Mouse (Mus musculus) lung, adult 2 months (tissue): Measurements from ENCODE around the gene Fam102a. TPM values are rescaled to one million over a fixed set of nuclear protein-coding genes. Genes with fewer than 3 reads are reported as not detected.

Experiments
- DNase-seq: peaks from one replicate; pipeline ENCODE4 v3.0.0; 2022
- H3K4me1 ChIP-seq: fragments of 200-500 bp; 2 replicates; pipeline ENCODE4 v1.6.1; 2011; ENCODE audit warnings: low read length; ENCODE audit not compliant: control insufficient read depth, insufficient read depth
- H3K4me3 ChIP-seq: fragments of 200-500 bp; replicated peaks from 2 replicates; pipeline ENCODE3; 2011; ENCODE audit warnings: low read depth, mild to moderate bottlenecking, control low read depth, low read length; ENCODE audit errors: extremely low read depth
- CTCF ChIP-seq: fragments of 200-500 bp; IDR thresholded peaks from 2 replicates; pipeline ENCODE4 v1.5.1; 2011; ENCODE audit warnings: mild to moderate bottlenecking, low read length, control low read depth; ENCODE audit not compliant: insufficient read depth
- POLR2A ChIP-seq: fragments of 200-500 bp; IDR thresholded peaks from 2 replicates; pipeline ENCODE4 v1.6.1; 2011; ENCODE audit warnings: low read depth, mild to moderate bottlenecking, control low read depth, low read length, borderline replicate concordance; ENCODE audit errors: extremely low read depth
- WGBS: fragments of 180-500 bp; shearing (Covaris S2); methylation state at CpG from one replicate; pipeline ENCODE4 v1.1.7; 2018; 5-methylcytosine and 5-hydroxymethylcytosine counted together
- polyA plus RNA-seq: library from polyadenylated mRNA; depleted of rRNA; stranded (reverse); fragments of >200 nt; gene quantifications from 2 replicates; pipeline ENCODE4 v1.2.3, GENCODE M21; 2012

Gene Fam102a
- polyA plus RNA-seq, 1 experiment = 24.0 TPM

- Histone ChIP-seq H3K4me1 (peaks cover 21% of the 10 kb centered on the region; the same call in 1 of the 2 replicates), H3K4me3 (no peak overlapping the region)
- TF ChIP-seq CTCF = no peak
- TF ChIP-seq POLR2A = no peak
- WGBS = 40% methylated on average over 14 of the region's 14 CpGs
- no peak for DNase-seq
These were observed 4.4 kb downstream of the Fam102a start for GRCm38 (mm10) chr2:32539452-32539981.

GRCm38 (mm10) chr2:32541333-32541908, 6.3 kb downstream of the Fam102a start:
- 86% methylated on average over 2 of the region's 2 CpGs for WGBS
- DNase-seq = no peak

GRCm38 (mm10) chr2:32541986-32542573, 6.9 kb downstream of the Fam102a start:
- WGBS = 59% methylated on average over 4 of the region's 4 CpGs
- no peak for DNase-seq
- Histone ChIP-seq H3K4me1 (peaks cover 19% of the 10 kb centered on the region; the same call in 1 of the 2 replicates), H3K4me3 (no peak overlapping the region)
- TF ChIP-seq CTCF (no peak), POLR2A (no peak)

More at GRCm38 (mm10) chr2:32541333-32541908, 6.3 kb downstream of the Fam102a start:
- TF ChIP-seq CTCF (no peak), POLR2A (no peak)
- Histone ChIP-seq H3K4me3 (no peak overlapping the region), H3K4me1 (peaks cover 19% of the 10 kb centered on the region; the same call in 1 of the 2 replicates)

- TF ChIP-seq CTCF = no peak
- TF ChIP-seq POLR2A = no peak
- H3K4me1 ChIP-seq = peaks cover 14% of the 10 kb centered on the region; the same call in 1 of the 2 replicates
- no peak overlapping the region for H3K4me3 ChIP-seq
- 42% methylated on average over 3 of the region's 3 CpGs for WGBS
- DNase-seq = no peak
These were observed 7.9 kb downstream of the Fam102a start for GRCm38 (mm10) chr2:32543031-32543449.

GRCm38 (mm10) chr2:32546951-32547350, 11.8 kb downstream of the Fam102a start:
- 86% methylated on average over 1 of the region's 1 CpGs for WGBS
- no peak for DNase-seq
- TF ChIP-seq POLR2A = no peak
- TF ChIP-seq CTCF = no peak
- H3K4me1 ChIP-seq = peaks cover 14% of the 10 kb centered on the region
- no peak overlapping the region for H3K4me3 ChIP-seq

- TF ChIP-seq CTCF = no peak
- no peak for TF ChIP-seq POLR2A
- Histone ChIP-seq H3K4me1 (peaks cover 11% of the 10 kb centered on the region), H3K4me3 (no peak overlapping the region)
- 68% methylated on average over 5 of the region's 5 CpGs for WGBS
- DNase-seq = no peak
These were observed 12.2 kb downstream of the Fam102a start for GRCm38 (mm10) chr2:32547380-32547779.

- WGBS = 73% methylated on average over 7 of the region's 7 CpGs
These were observed 13.0 kb downstream of the Fam102a start for GRCm38 (mm10) chr2:32547964-32548739.

GRCm38 (mm10) chr2:32549171-32549570, 14.0 kb downstream of the Fam102a start:
- Histone ChIP-seq H3K4me1 (peaks cover 11% of the 10 kb centered on the region), H3K4me3 (no peak overlapping the region)
- no peak for TF ChIP-seq CTCF
- no peak for TF ChIP-seq POLR2A
- DNase-seq = no peak
- 69% methylated on average over 9 of the region's 9 CpGs for WGBS

More at GRCm38 (mm10) chr2:32547964-32548739, 13.0 kb downstream of the Fam102a start:
- peaks cover 11% of the 10 kb centered on the region for H3K4me1 ChIP-seq
- no peak overlapping the region for H3K4me3 ChIP-seq
- DNase-seq = no peak
- TF ChIP-seq POLR2A = no peak
- TF ChIP-seq CTCF = no peak

GRCm38 (mm10) chr2:32549764-32550163, 14.6 kb downstream of the Fam102a start:
- 34% methylated on average over 6 of the region's 6 CpGs for WGBS
- H3K4me1 ChIP-seq = peaks cover 11% of the 10 kb centered on the region
- H3K4me3 ChIP-seq = no peak overlapping the region
- TF ChIP-seq CTCF (no peak), POLR2A (no peak)
- DNase-seq = no peak
